ENCODE assay signal across 12 mouse cellular contexts in the genomic region with DNA sequence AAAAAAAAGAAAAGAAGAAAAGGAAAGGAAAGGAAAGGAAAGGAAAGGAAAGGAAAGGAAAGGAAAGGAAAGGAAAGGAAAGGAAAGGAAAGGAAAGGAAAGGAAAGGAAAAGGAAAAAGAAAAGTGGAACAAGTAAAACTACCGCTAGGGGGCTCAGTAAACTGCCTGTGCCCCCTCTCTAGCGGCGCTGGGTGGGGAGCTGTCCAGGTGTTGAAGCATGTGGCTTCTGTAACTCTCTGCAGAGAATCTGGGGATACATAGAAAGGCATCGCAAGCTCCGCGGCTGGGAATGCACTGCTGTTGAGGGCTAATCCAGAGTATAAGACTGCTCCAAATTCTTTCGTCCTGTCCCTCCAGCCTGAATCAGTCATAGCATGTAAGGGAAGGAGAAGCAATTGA.
DNase-seq lines count a peak whose midpoint lies in the region; ATAC-seq and TF ChIP-seq lines count a peak whose summit lies in the region.
"Had no signal": no experiment of that assay in that cellular context is flagged by ENCODE, and none has a peak within 500 bp of the region (broad histone marks: within the 10 kb centered on the region; RNA-seq: fewer than 3 reads in every experiment).

No protein-coding gene starts in this region.

- WGBS in hindbrain, embryonic 10.5 days = 24% methylated on average over 7 of the region's 7 CpGs
- WGBS in hindbrain, embryonic 13.5 days = 25% methylated on average over 7 of the region's 7 CpGs
- WGBS in midbrain, embryonic 14.5 days = 21% methylated on average over 7 of the region's 7 CpGs
- 26% methylated on average over 7 of the region's 7 CpGs for WGBS in midbrain, embryonic 15.5 days
- 23% methylated on average over 7 of the region's 7 CpGs for WGBS in stomach, postnatal 0 days

- H3K9ac ChIP-seq in hindbrain, embryonic 13.5 days = no peak overlapping the region
- no peak overlapping the region for H3K9ac ChIP-seq in midbrain, embryonic 14.5 days (replicated peaks; ENCODE audit: low read length)
- no peak overlapping the region for H3K9ac ChIP-seq in midbrain, embryonic 15.5 days
- no peak overlapping the region for H3K9ac ChIP-seq in stomach, postnatal 0 days (ENCODE audit: low read length)
- H3K9ac ChIP-seq: hindbrain, embryonic 14.5 days had no signal

- DNase-seq in hindbrain, embryonic 10.5 days (ENCODE audit: low spot score) = peak; percentile 13
- DNase-seq in midbrain, embryonic 14.5 days = peak; percentile 52
- DNase-seq in embryo, embryonic 9.5 days (ENCODE audit: extremely low spot score) = peak; percentile 21
- DNase-seq in stomach, postnatal 0 days (ENCODE audit: low spot score) = peak; percentile 15
- no peak for DNase-seq in urinary bladder, adult 2 months (ENCODE audit: low spot score)
- no peak for DNase-seq in spleen, postnatal 10 days (ENCODE audit: low spot score in 2 of 2)
- DNase-seq: layer of hippocampus, adult 9-11 months; thymus, postnatal 4 days had no signal

- no peak for TF ChIP-seq EP300 in stomach, postnatal 0 days (optimal IDR thresholded peaks at IDR 0.05)

- H3K4me3 ChIP-seq in hindbrain, embryonic 10.5 days = no peak overlapping the region
- no peak overlapping the region for H3K4me3 ChIP-seq in hindbrain, embryonic 13.5 days
- H3K4me3 ChIP-seq in midbrain, embryonic 14.5 days (replicated peaks; ENCODE audit: low read depth, low read length) = no peak overlapping the region
- no peak overlapping the region for H3K4me3 ChIP-seq in midbrain, embryonic 15.5 days
- no peak overlapping the region for H3K4me3 ChIP-seq in stomach, postnatal 0 days (ENCODE audit: low read depth, low read length)

- no peak overlapping the region for H3K27ac ChIP-seq in hindbrain, embryonic 10.5 days
- H3K27ac ChIP-seq in hindbrain, embryonic 13.5 days = no peak overlapping the region
- H3K27ac ChIP-seq in midbrain, embryonic 14.5 days (replicated peaks; ENCODE audit: low read depth, low read length) = no peak overlapping the region
- no peak overlapping the region for H3K27ac ChIP-seq in midbrain, embryonic 15.5 days
- H3K27ac ChIP-seq in stomach, postnatal 0 days (replicated peaks) = no peak overlapping the region
- H3K27ac ChIP-seq: hindbrain, embryonic 14.5 days had no signal

- H3K27me3 ChIP-seq in hindbrain, embryonic 10.5 days (ENCODE audit: insufficient read depth, poor library complexity, severe bottlenecking) = no peaks in the 10 kb centered on the region
- no peaks in the 10 kb centered on the region for H3K27me3 ChIP-seq in hindbrain, embryonic 13.5 days
- H3K27me3 ChIP-seq in midbrain, embryonic 14.5 days (ENCODE audit: control insufficient read depth, insufficient read depth, low read length) = no peaks in the 10 kb centered on the region
- H3K27me3 ChIP-seq in midbrain, embryonic 15.5 days (replicated peaks) = no peaks in the 10 kb centered on the region
- no peaks in the 10 kb centered on the region for H3K27me3 ChIP-seq in stomach, postnatal 0 days (ENCODE audit: control insufficient read depth, insufficient read depth, low read length)
- H3K27me3 ChIP-seq: CH12.LX had no signal

- no peak overlapping the region for H3K4me2 ChIP-seq in hindbrain, embryonic 13.5 days
- no peak overlapping the region for H3K4me2 ChIP-seq in midbrain, embryonic 14.5 days (ENCODE audit: low read length)
- no peak overlapping the region for H3K4me2 ChIP-seq in midbrain, embryonic 15.5 days
- no peak overlapping the region for H3K4me2 ChIP-seq in stomach, postnatal 0 days (replicated peaks; ENCODE audit: low read depth)
- H3K4me2 ChIP-seq: hindbrain, embryonic 14.5 days had no signal

- ATAC-seq in hindbrain, embryonic 13.5 days (ENCODE audit: low FRiP score) = no peak
- no peak for ATAC-seq in midbrain, embryonic 14.5 days (ENCODE audit: low FRiP score, low TSS enrichment)
- no peak for ATAC-seq in midbrain, embryonic 15.5 days (replicated peaks)
- ATAC-seq in stomach, postnatal 0 days (ENCODE audit: low FRiP score, low TSS enrichment) = no peak

- no peaks in the 10 kb centered on the region for H3K9me3 ChIP-seq in hindbrain, embryonic 10.5 days
- H3K9me3 ChIP-seq in hindbrain, embryonic 13.5 days = no peaks in the 10 kb centered on the region
- H3K9me3 ChIP-seq in midbrain, embryonic 14.5 days (ENCODE audit: control insufficient read depth, low read length) = no peaks in the 10 kb centered on the region
- no peaks in the 10 kb centered on the region for H3K9me3 ChIP-seq in midbrain, embryonic 15.5 days
- H3K9me3 ChIP-seq in stomach, postnatal 0 days (ENCODE audit: control insufficient read depth, low read length) = no peaks in the 10 kb centered on the region

- TF ChIP-seq CTCF in stomach, postnatal 0 days (IDR thresholded peaks at IDR 0.05; ENCODE audit: low read depth) = peak; percentile 51

- H3K36me3 ChIP-seq in hindbrain, embryonic 10.5 days = no peaks in the 10 kb centered on the region
- H3K36me3 ChIP-seq in hindbrain, embryonic 13.5 days = no peaks in the 10 kb centered on the region
- no peaks in the 10 kb centered on the region for H3K36me3 ChIP-seq in midbrain, embryonic 14.5 days (ENCODE audit: control insufficient read depth, insufficient read depth, low read length)
- H3K36me3 ChIP-seq in midbrain, embryonic 15.5 days (replicated peaks) = no peaks in the 10 kb centered on the region
- no peaks in the 10 kb centered on the region for H3K36me3 ChIP-seq in stomach, postnatal 0 days (ENCODE audit: control insufficient read depth, insufficient read depth, low read length)

- H3K4me1 ChIP-seq in hindbrain, embryonic 10.5 days (replicated peaks) = no peaks in the 10 kb centered on the region
- no peaks in the 10 kb centered on the region for H3K4me1 ChIP-seq in hindbrain, embryonic 13.5 days (replicated peaks)
- no peaks in the 10 kb centered on the region for H3K4me1 ChIP-seq in midbrain, embryonic 14.5 days (ENCODE audit: control insufficient read depth, insufficient read depth, low read length)
- no peaks in the 10 kb centered on the region; the same call in 1 of the 2 replicates for H3K4me1 ChIP-seq in midbrain, embryonic 15.5 days
- no peaks in the 10 kb centered on the region for H3K4me1 ChIP-seq in stomach, postnatal 0 days (replicated peaks; ENCODE audit: control insufficient read depth, insufficient read depth)

Comparison
In these comparisons a context has a peak if more than half of its experiments do, and no peak if none do; other contexts are left out.
1. DNase-seq: peak in hindbrain, embryonic 10.5 days (single experiment), midbrain, embryonic 14.5 days (single experiment), embryo, embryonic 9.5 days (single experiment) and stomach, postnatal 0 days (single experiment); none in urinary bladder, adult 2 months (single experiment) and spleen, postnatal 10 days (0 of 2).